In genomic region chr12:25092027-25092704, GRCm38 (mm10) we compare ENCODE assay signal across 7 mouse cellular contexts. TPM values are rescaled to one million over a fixed set of nuclear protein-coding genes. Genes with fewer than 3 reads are reported as not detected.
DNase-seq lines count a peak whose midpoint lies in the region; ATAC-seq lines count a peak whose summit lies in the region.

No protein-coding gene starts in this region.

- peaks cover 24% of the 10 kb centered on the region for H3K4me1 ChIP-seq in embryonic facial prominence, embryonic 13.5 days
- H3K4me1 ChIP-seq in heart, embryonic 10.5 days, result peaks cover 40% of the 10 kb centered on the region
- H3K4me1 ChIP-seq in kidney, embryonic 14.5 days (ENCODE audit: control insufficient read depth, insufficient read depth, low read length), result peaks cover 17% of the 10 kb centered on the region

- no peaks in the 10 kb centered on the region for H3K9me3 ChIP-seq in embryonic facial prominence, embryonic 13.5 days
- no peaks in the 10 kb centered on the region for H3K9me3 ChIP-seq in heart, embryonic 10.5 days
- H3K9me3 ChIP-seq in kidney, embryonic 14.5 days (ENCODE audit: control insufficient read depth, low read length), result no peaks in the 10 kb centered on the region

- WGBS in embryonic facial prominence, embryonic 13.5 days, result 6% methylated on average over 25 of the region's 25 CpGs
- 7% methylated on average over 25 of the region's 25 CpGs for WGBS in heart, embryonic 10.5 days
- 6% methylated on average over 25 of the region's 25 CpGs for WGBS in kidney, embryonic 14.5 days

- no peaks in the 10 kb centered on the region for H3K27me3 ChIP-seq in embryonic facial prominence, embryonic 13.5 days
- H3K27me3 ChIP-seq in heart, embryonic 10.5 days (ENCODE audit: insufficient read depth, poor library complexity, severe bottlenecking), result no peaks in the 10 kb centered on the region
- H3K27me3 ChIP-seq in kidney, embryonic 14.5 days (ENCODE audit: control insufficient read depth, insufficient read depth, low read length), result no peaks in the 10 kb centered on the region

- peak overlapping the region; percentile 80 for H3K27ac ChIP-seq in embryonic facial prominence, embryonic 13.5 days
- H3K27ac ChIP-seq in heart, embryonic 10.5 days, result peak overlapping the region; percentile 77
- peak overlapping the region; percentile 56; the same call in 1 of the 2 replicates for H3K27ac ChIP-seq in kidney, embryonic 14.5 days (ENCODE audit: low read depth, low read length)

- peak; percentile 90 for DNase-seq in adrenal gland, postnatal 25 days
- DNase-seq in heart, embryonic 10.5 days (ENCODE audit: low spot score), result peak; percentile 93
- peak; percentile 76 for DNase-seq in liver
- DNase-seq in spleen, postnatal 4 days (ENCODE audit: low spot score in 2 of 2), result peak; percentile 72 to 92

- peak; percentile 32; the same call in 1 of the 2 replicates for ATAC-seq in embryonic facial prominence, embryonic 13.5 days (ENCODE audit: insufficient number of reproducible peaks, insufficient read depth, low FRiP score, low TSS enrichment, low read depth)
- peak; percentile 69 for ATAC-seq in kidney, embryonic 14.5 days (ENCODE audit: low FRiP score, low TSS enrichment)
- ATAC-seq in monocyte, adult 5-6 weeks (replicated peaks; ENCODE audit: insufficient number of reproducible peaks, low FRiP score, low TSS enrichment, poor library complexity, severe bottlenecking), result peak; percentile 53

- peak overlapping the region; percentile 72 for H3K4me2 ChIP-seq in embryonic facial prominence, embryonic 13.5 days
- peak overlapping the region; percentile 49 for H3K4me2 ChIP-seq in kidney, embryonic 14.5 days (replicated peaks; ENCODE audit: low read depth, low read length)

- 0 out of 2 replicates have a peak, but pooled peaks cover 4% of the 10 kb centered on the region for H3K36me3 ChIP-seq in embryonic facial prominence, embryonic 13.5 days
- peaks cover 2% of the 10 kb centered on the region; the same call in 1 of the 2 replicates for H3K36me3 ChIP-seq in heart, embryonic 10.5 days
- peaks cover 6% of the 10 kb centered on the region; the same call in 1 of the 2 replicates for H3K36me3 ChIP-seq in kidney, embryonic 14.5 days (ENCODE audit: control insufficient read depth, insufficient read depth, low read length)

- peak overlapping the region; percentile 67 for H3K9ac ChIP-seq in embryonic facial prominence, embryonic 13.5 days
- H3K9ac ChIP-seq in kidney, embryonic 14.5 days (ENCODE audit: low read depth, low read length), result peak overlapping the region; percentile 47; the same call in 1 of the 2 replicates

- peak overlapping the region; percentile 96 for H3K4me3 ChIP-seq in embryonic facial prominence, embryonic 13.5 days
- peak overlapping the region; percentile 70 for H3K4me3 ChIP-seq in heart, embryonic 10.5 days
- H3K4me3 ChIP-seq in kidney, embryonic 14.5 days (ENCODE audit: low read length), result peak overlapping the region; percentile 82

RNA-seq across cellular contexts. Expression of gene Id2, which starts 4.8 kb away (rescaled TPM):
- total RNA-seq in adrenal gland, postnatal 25 days (2021), result 520 and 569 TPM in 2 replicates
- polyA plus RNA-seq in embryonic facial prominence, embryonic 13.5 days (2015; fragmentation: Nextera tagmentation; extraction: Ambion mirVana), result 494 and 543 TPM in 2 replicates
- 390 and 444 TPM in 2 replicates for polyA plus RNA-seq in heart, embryonic 10.5 days (2016; fragmentation: Nextera tagmentation; extraction: Ambion mirVana)
- 577 and 698 TPM in 2 replicates for polyA plus RNA-seq in kidney, embryonic 14.5 days (2014; fragmentation: Nextera tagmentation; extraction: Ambion mirVana)
- 239 to 512 TPM (median 247 TPM) in 3 replicates for total RNA-seq in monocyte, adult 5-6 weeks (2017)

Comparison
In these comparisons a context has a peak if more than half of its experiments do, and no peak if none do; other contexts are left out.
1. Peak in every context shown above with its lines: DNase-seq, ATAC-seq, H3K4me3 ChIP-seq and H3K27ac ChIP-seq.